Mouse (Mus musculus) myocyte (in vitro differentiated cells): ENCODE data around the gene Nkx2-2.

Experiments used
- CEBPB ChIP-seq: IDR thresholded peaks from 2 replicates; pipeline ENCODE4 v1.6.1; 2011; ENCODE audit warnings: mild to moderate bottlenecking, moderate library complexity; ENCODE audit not compliant: poor library complexity, insufficient read depth, severe bottlenecking
- E2F4 ChIP-seq: IDR thresholded peaks from one replicate; pipeline ENCODE4 v1.6.1; 2011; ENCODE audit warnings: mild to moderate bottlenecking, control low read depth, moderate library complexity; ENCODE audit not compliant: insufficient read depth
- MAX ChIP-seq: IDR thresholded peaks from one replicate; pipeline ENCODE4 v1.6.1; 2011; ENCODE audit warnings: low read depth, mild to moderate bottlenecking, control low read depth
- MYOD1 ChIP-seq, 3 experiments: IDR thresholded peaks; one replicate each; pipeline ENCODE4 v1.6.1; 2011; ENCODE audit warnings: control low read depth in 2 of 3, low read depth in 2 of 3, mild to moderate bottlenecking in 2 of 3, moderate library complexity in 1 of 3; ENCODE audit not compliant: insufficient read length in 2 of 3, control insufficient read depth in 1 of 3
- MYOG ChIP-seq, 3 experiments: IDR thresholded peaks; one replicate each; pipeline ENCODE4 v1.6.1; 2011; ENCODE audit warnings: control low read depth in 2 of 3, low read depth in 2 of 3, mild to moderate bottlenecking in 2 of 3; ENCODE audit not compliant: insufficient read length in 2 of 3, control insufficient read depth in 1 of 3, insufficient read depth in 1 of 3
- POLR2A ChIP-seq: IDR thresholded peaks from one replicate; pipeline ENCODE4 v1.6.1; 2011; ENCODE audit warnings: low read depth, mild to moderate bottlenecking, control low read depth, moderate library complexity; ENCODE audit not compliant: insufficient read length
- POLR2AphosphoS2 ChIP-seq: IDR thresholded peaks from one replicate; pipeline ENCODE4 v1.6.1; 2011; ENCODE audit warnings: low read depth, control low read depth; ENCODE audit not compliant: insufficient read length
- REST ChIP-seq: IDR thresholded peaks from one replicate; pipeline ENCODE4 v1.6.1; 2011; ENCODE audit warnings: mild to moderate bottlenecking, control low read depth, moderate library complexity; ENCODE audit not compliant: insufficient read depth, insufficient read length
- SRF ChIP-seq: IDR thresholded peaks from one replicate; pipeline ENCODE4 v1.6.1; 2011; ENCODE audit warnings: low read depth; ENCODE audit not compliant: control insufficient read depth, insufficient read length
- TCF12 ChIP-seq: IDR thresholded peaks from one replicate; pipeline ENCODE4 v1.6.1; 2011; ENCODE audit warnings: mild to moderate bottlenecking, control low read depth; ENCODE audit not compliant: poor library complexity, insufficient read depth, severe bottlenecking
- TCF3 ChIP-seq: IDR thresholded peaks from one replicate; pipeline ENCODE4 v1.6.1; 2011; ENCODE audit warnings: low read depth, control low read depth; ENCODE audit not compliant: insufficient read length
- USF1 ChIP-seq: IDR thresholded peaks from one replicate; pipeline ENCODE4 v1.6.1; 2011; ENCODE audit warnings: low read depth, mild to moderate bottlenecking, control low read depth, moderate library complexity

- no peak for TF ChIP-seq REST
- no peak for TF ChIP-seq POLR2AphosphoS2
- no peak for TF ChIP-seq CEBPB
- TF ChIP-seq POLR2A, result no peak
- TF ChIP-seq TCF12, result no peak
- no peak for TF ChIP-seq USF1
- TF ChIP-seq E2F4, result no peak
- no peak for TF ChIP-seq MYOG (IDR thresholded peaks at IDR 0.05; ENCODE audit: control insufficient read depth in 1 of 3, insufficient read depth in 1 of 3, insufficient read length in 2 of 3, low read depth in 2 of 3)
- no peak for TF ChIP-seq MYOD1 (IDR thresholded peaks at IDR 0.05; ENCODE audit: control insufficient read depth in 1 of 3, insufficient read length in 2 of 3, low read depth in 2 of 3)
- TF ChIP-seq MAX, result no peak
- no peak for TF ChIP-seq TCF3
- no peak for TF ChIP-seq SRF
These were observed 28.2 kb downstream of the Nkx2-2 start for GRCm38 (mm10) chr2:147165863-147166262.
